Mouse (Mus musculus) megakaryocyte, embryonic 14.5 days (primary cell): ENCODE results near the gene Mindy4.

Source experiments
- FLI1 ChIP-seq: IDR thresholded peaks from 2 replicates; pipeline ENCODE4 v1.6.1; 2012; ENCODE audit warnings: low read length, inconsistent platforms, mixed read lengths
- GATA1 ChIP-seq: IDR thresholded peaks from 3 replicates; pipeline ENCODE4 v1.6.1; 2012; ENCODE audit warnings: mixed read lengths, low read length, inconsistent platforms, borderline replicate concordance

- TF ChIP-seq GATA1: no peak
- no peak for TF ChIP-seq FLI1
Observed at GRCm38 (mm10) chr6:55332100-55332772, 129.1 kb downstream of the Mindy4 start.
